Mouse (Mus musculus) small intestine, adult 10 weeks (tissue): ENCODE data around the gene Tmem256. TPM values are rescaled to one million over a fixed set of nuclear protein-coding genes. Genes with fewer than 3 reads are reported as not detected.

Experiments used
- polyA plus RNA-seq: library from polyadenylated mRNA; stranded (reverse); fragments of 350-450 nt; fragmentation: Illumina TruSeq; extraction: RNeasy Lipid Tissue Mini Kit (QIAGEN cat#74804); gene quantifications from one replicate; pipeline ENCODE4 v1.2.3, GENCODE M21; 2014; ENCODE audit warnings: low replicate concordance

Tmem256 gene
- 4.2 TPM for polyA plus RNA-seq

DNA sequence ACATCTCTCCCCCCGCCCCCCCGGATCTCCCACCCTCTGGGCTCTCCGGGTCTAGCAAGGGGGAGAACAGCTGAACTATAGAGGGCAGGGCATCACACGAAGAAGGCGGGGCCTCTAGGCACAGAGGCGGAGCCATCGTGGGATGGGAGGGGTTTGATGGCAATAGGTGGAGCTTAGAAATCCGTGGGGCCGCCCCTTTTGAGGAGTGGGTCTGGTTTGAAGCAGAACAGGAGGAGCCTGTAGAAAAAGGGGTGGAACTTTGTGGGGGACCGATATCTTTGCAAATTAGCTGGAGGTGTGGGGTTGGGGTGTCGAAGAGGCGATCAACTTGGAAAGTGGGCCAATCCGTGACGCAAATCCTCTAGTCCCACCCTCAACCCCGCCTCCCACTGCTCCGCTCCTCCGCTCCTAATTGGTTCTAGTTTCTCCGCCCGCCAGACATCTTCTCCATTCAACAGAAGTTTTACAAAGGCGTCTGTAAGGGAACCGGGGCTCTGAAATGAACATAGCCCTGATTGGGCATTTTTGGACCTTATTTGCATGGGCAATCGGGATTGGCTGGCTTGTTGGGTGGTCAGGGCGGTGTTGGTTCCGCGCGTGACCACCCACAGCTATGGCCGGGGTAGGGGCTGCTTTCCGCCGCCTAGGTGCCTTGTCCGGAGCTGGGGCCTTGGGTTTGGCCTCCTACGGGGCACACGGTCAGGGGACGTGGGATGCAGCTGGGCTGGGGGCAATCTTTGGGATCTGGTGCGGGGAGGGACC lies at the start of gene Tmem256:
Gene Tmem256 (plus strand): TSS at position 563 of the 762 bp plus-strand sequence.

GRCm38 (mm10) chr11:69795168-69795982 lies 42.9 kb upstream of the Tmem256 start, which contains the start of gene Chrnb1:
Chrnb1 (minus strand) TSS chr11:69795943.

DNA sequence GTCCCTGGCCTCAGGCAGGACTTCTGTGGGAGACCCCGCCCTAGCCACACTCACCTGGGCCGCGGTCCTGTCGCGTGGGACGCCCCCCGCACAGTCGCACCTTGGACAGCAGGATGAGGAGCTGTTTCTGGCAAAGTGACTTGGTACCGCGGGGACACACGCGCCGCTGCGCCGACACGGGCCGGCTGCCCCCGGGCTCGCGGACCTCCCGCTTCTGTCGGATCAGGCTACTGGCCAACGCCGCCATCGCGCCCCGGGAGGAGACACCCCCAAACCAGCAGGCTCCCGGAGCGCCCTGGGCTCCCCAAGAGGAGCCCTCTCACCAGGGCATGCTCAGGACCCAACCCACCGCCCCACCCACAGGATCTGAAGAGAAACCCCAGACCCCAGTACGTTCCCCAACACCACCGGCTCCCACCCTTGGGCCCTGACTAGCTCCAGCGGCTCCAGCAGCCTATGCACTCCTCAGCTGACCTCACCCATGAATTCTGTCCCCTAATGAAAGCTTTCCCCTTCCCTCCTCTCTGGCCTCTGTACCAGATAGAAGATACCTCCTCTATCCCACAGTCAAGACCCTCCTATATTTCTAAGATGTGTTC lies 36.8 kb upstream of the Tmem256 start, which contains the start of gene Fgf11:
Gene Fgf11 (minus strand): TSS at position 479 of the 599 bp plus-strand sequence.

GRCm38 (mm10) chr11:69804972-69805909 lies 33.1 kb upstream of the Tmem256 start, which contains the start of gene Tmem102:
Tmem102 (minus strand) TSS chr11:69805624.

GRCm38 (mm10) chr11:69815155-69815554 lies 23.2 kb upstream of the Tmem256 start, which contains the start of gene Gm39566:
Gm39566 (minus strand) TSS chr11:69815298.

DNA sequence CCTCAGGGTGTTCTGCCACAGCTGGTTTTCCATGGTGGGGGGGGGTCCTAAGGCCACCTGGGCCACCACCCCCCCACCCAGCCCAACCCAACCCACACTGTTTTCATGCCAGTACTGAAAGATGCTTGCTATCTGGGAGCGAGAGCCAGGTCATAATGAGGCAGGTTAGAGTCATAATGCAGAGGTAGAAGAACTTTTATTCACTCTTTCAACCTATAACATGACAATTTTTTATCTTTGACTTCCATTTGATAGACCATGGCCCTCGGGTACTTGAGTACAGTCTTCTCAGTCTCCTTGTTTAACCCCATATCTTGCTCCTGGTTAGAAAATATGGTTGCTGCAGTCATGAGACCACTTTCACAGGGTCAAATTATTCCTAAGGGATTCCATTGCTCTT lies 19.9 kb upstream of the Tmem256 start, which contains the start of gene Spem2:
Gene Spem2 (minus strand): TSS at position 101 of the 400 bp plus-strand sequence.

GRCm38 (mm10) chr11:69822080-69822479 lies 16.2 kb upstream of the Tmem256 start, which contains the start of gene Spem1:
Spem1 (minus strand) TSS chr11:69822180.

GRCm38 (mm10) chr11:69837604-69837951 lies 736 bp upstream of the Tmem256 start, which contains the start of gene Nlgn2:
Nlgn2 (minus strand) TSS chr11:69837784.

DNA sequence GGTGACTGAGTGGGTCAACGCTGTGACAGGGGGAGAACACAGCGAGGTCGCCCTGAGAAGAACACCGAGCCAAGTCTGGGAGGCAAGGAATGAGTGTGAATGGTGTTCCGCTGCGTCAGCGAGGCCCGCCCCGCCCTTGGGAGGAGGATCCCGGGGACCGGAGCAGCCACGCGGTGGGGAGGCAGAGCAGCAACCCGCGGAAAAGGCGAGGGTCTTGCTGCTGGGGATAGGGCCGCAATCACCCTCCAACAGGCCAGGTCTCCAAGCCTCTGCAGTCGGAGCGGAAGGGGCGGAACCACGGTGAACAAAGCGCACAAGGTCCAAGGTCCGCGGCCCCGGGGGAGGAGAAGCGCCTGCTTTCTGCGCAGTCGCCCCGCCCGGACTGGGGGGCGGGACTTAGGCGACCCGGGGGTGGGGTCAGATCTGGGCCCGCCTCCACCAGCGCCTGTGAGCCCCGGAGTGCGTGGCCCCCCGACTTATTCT lies 7.9 kb downstream of the Tmem256 start, which contains the start of gene Plscr3:
Gene Plscr3 (plus strand): TSS at position 179 of the 483 bp plus-strand sequence.

DNA sequence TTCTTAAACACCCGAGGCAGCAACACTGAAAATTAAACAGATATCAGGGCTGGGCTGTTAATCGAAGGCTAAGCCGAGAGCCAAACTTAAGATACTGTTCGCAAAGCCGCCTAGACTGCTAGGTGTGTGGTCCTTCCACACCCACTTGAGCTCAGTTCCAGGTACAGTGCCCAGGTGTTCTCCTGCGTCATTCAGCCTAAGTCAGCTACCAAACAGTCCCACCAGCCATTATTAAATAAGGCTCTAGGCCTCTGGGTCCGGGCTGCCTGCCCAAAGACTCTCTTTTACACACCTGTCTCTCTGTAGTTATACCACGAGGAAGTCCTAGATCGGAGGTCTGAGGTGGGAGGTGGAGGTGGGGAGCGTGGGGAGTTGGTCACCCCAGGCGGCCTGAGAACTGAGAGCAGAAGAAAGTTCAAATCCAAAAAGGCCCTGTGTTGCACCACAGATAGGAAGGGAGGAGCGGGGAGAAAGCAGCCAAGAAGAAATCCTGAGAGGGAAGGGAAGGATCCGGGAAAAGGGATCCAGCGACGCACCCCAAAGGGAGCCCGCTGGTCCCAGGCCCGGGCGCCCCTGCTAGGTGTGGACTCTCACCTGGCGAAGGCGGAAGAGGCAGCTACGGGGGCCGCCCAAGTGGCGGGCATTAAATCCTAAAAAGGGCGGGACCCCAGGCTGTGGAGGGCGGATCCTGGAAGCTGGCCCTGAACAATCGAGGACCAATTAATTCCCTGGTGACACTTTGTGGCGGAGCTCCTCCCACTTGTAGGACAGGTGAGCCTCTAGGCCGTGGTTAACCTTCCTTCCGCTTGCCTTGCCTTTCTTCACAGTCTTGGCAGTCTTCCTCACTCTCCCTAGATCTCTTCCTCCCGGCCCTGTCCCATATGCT lies 20.0 kb downstream of the Tmem256 start, which contains the start of gene Tnk1:
Gene Tnk1 (minus strand): TSS at position 618 of the 886 bp plus-strand sequence.

GRCm38 (mm10) chr11:69877878-69878277 lies 39.6 kb downstream of the Tmem256 start, which contains the start of gene Tmem95:
Tmem95 (minus strand) TSS chr11:69878018.

GRCm38 (mm10) chr11:69880853-69881603 lies 42.7 kb downstream of the Tmem256 start, which contains the start of gene Kctd11:
Kctd11 (minus strand) TSS chr11:69881406.

Other genes with a start within 250 kb of the Tmem256 start
- 2.6 TPM for gene Atp1b2, start 232.6 kb upstream of the Tmem256 start, polyA plus RNA-seq
- gene Shbg, start 220.6 kb upstream of the Tmem256 start, polyA plus RNA-seq: not detected
- gene Sat2, start 216.5 kb upstream of the Tmem256 start, polyA plus RNA-seq: 0.97 TPM
- 7.3 TPM for gene Fxr2, start 205.5 kb upstream of the Tmem256 start, polyA plus RNA-seq
- not detected for gene Sox15, start 183.2 kb upstream of the Tmem256 start, polyA plus RNA-seq
- gene Mpdu1, start 175.9 kb upstream of the Tmem256 start, polyA plus RNA-seq: 15.1 TPM
- 1.7 TPM for gene Cd68, start 172.4 kb upstream of the Tmem256 start, polyA plus RNA-seq
- gene Eif4a1, start 166.1 kb upstream of the Tmem256 start, polyA plus RNA-seq: 261 TPM
- gene Senp3, start 156.4 kb upstream of the Tmem256 start, polyA plus RNA-seq: 73.2 TPM
- 26.8 TPM for gene Tnfsf13, start 152.7 kb upstream of the Tmem256 start, polyA plus RNA-seq
- 0.41 TPM for gene Tnfsf12, start 142.7 kb upstream of the Tmem256 start, polyA plus RNA-seq
- gene Tnfsfm13, start 142.4 kb upstream of the Tmem256 start, polyA plus RNA-seq: 3.9 TPM
- gene Polr2a, start 79.9 kb upstream of the Tmem256 start, polyA plus RNA-seq: 15.6 TPM
- not detected for gene Slc35g3, start 76.5 kb upstream of the Tmem256 start, polyA plus RNA-seq
- gene Zbtb4, start 72.6 kb upstream of the Tmem256 start, polyA plus RNA-seq: 8.3 TPM
- 4.4 TPM for gene Chrnb1, start 42.6 kb upstream of the Tmem256 start, polyA plus RNA-seq
- gene Fgf11, start 36.7 kb upstream of the Tmem256 start, polyA plus RNA-seq: 4.6 TPM
- 10.2 TPM for gene Tmem102, start 32.9 kb upstream of the Tmem256 start, polyA plus RNA-seq
- gene Gm39566, start 23.2 kb upstream of the Tmem256 start, polyA plus RNA-seq: not detected
- not detected for gene Spem2, start 20.0 kb upstream of the Tmem256 start, polyA plus RNA-seq
- gene Spem1, start 16.3 kb upstream of the Tmem256 start, polyA plus RNA-seq: not detected
- 0.15 TPM for gene Nlgn2, start 730 bp upstream of the Tmem256 start, polyA plus RNA-seq
- gene Plscr3, start 7.9 kb downstream of the Tmem256 start, polyA plus RNA-seq: 0.33 TPM
- 5.0 TPM for gene Tnk1, start 20.2 kb downstream of the Tmem256 start, polyA plus RNA-seq
- gene Tmem95, start 39.5 kb downstream of the Tmem256 start, polyA plus RNA-seq: not detected
- 1.4 TPM for gene Kctd11, start 42.9 kb downstream of the Tmem256 start, polyA plus RNA-seq
- 0.67 TPM for gene Acap1, start 57.0 kb downstream of the Tmem256 start, polyA plus RNA-seq
- gene 2810408A11Rik, start 62.5 kb downstream of the Tmem256 start, polyA plus RNA-seq: 7.0 TPM
- 1.6 TPM for gene Neurl4, start 62.6 kb downstream of the Tmem256 start, polyA plus RNA-seq
- 10.7 TPM for gene Gps2, start 75.4 kb downstream of the Tmem256 start, polyA plus RNA-seq
- 136 TPM for gene Eif5a, start 83.4 kb downstream of the Tmem256 start, polyA plus RNA-seq
- gene Ybx2, start 97.3 kb downstream of the Tmem256 start, polyA plus RNA-seq: 2.3 TPM
- 0.33 TPM for gene Slc2a4, start 109.7 kb downstream of the Tmem256 start, polyA plus RNA-seq
- 140 TPM for gene Cldn7, start 126.3 kb downstream of the Tmem256 start, polyA plus RNA-seq
- 41.0 TPM for gene Ctdnep1, start 142.6 kb downstream of the Tmem256 start, polyA plus RNA-seq
- gene Elp5, start 144.0 kb downstream of the Tmem256 start, polyA plus RNA-seq: 3.9 TPM
- 558 TPM for gene Gabarap, start 152.6 kb downstream of the Tmem256 start, polyA plus RNA-seq
- gene Phf23, start 157.3 kb downstream of the Tmem256 start, polyA plus RNA-seq: 14.8 TPM
- not detected for gene Dvl2, start 162.1 kb downstream of the Tmem256 start, polyA plus RNA-seq
- 4.8 TPM for gene Acadvl, start 176.9 kb downstream of the Tmem256 start, polyA plus RNA-seq
- gene Dlg4, start 178.4 kb downstream of the Tmem256 start, polyA plus RNA-seq: 0.30 TPM
- gene Asgr1, start 215.6 kb downstream of the Tmem256 start, polyA plus RNA-seq: not detected